In genomic region chr10:119001895-119002294, GRCm38 (mm10) we compare ENCODE assay signal across 21 mouse cellular contexts.
A peak's percentile ranks its signal among the peaks of the same experiment; 100 is the strongest.
DNase-seq lines count a peak whose midpoint lies in the region; TF ChIP-seq lines count a peak whose summit lies in the region.
"Had no signal": no experiment of that assay in that cellular context is flagged by ENCODE, and none has a peak within 500 bp of the region (broad histone marks: within the 10 kb centered on the region; RNA-seq: fewer than 3 reads in every experiment).

No protein-coding gene starts in this region.

- intact Hi-C loops in left cerebral cortex, postnatal 4 days (cut with DNase I) = no loop called here

- no peaks in the 10 kb centered on the region for H3K36me3 ChIP-seq in thymus, adult 2 months (ENCODE audit: control insufficient read depth, insufficient read depth, low read length)
- H3K36me3 ChIP-seq: embryonic facial prominence, embryonic 10.5 days; forebrain, embryonic 15.5 days; G1E; heart, embryonic 10.5 days; hindbrain, embryonic 12.5 days had no signal

- H3K27ac ChIP-seq in thymus, adult 2 months (ENCODE audit: control insufficient read depth, insufficient read depth, low read length) = peak overlapping the region; percentile 79
- H3K27ac ChIP-seq: embryonic facial prominence, embryonic 10.5 days; forebrain, embryonic 15.5 days; heart, embryonic 10.5 days; hindbrain, embryonic 12.5 days had no signal

- H3K4me3 ChIP-seq in thymus, adult 2 months (ENCODE audit: control insufficient read depth, insufficient read depth, low read length) = no peak overlapping the region
- H3K4me3 ChIP-seq: embryonic facial prominence, embryonic 10.5 days; erythroblast, embryonic 14.5 days; forebrain, embryonic 15.5 days; heart, embryonic 10.5 days; hindbrain, embryonic 12.5 days had no signal

- DNase-seq in CD4-positive helper T cell, adult 2 months (ENCODE audit: low read depth, low spot score) = peak; percentile 26
- peak; percentile 55 for DNase-seq in induced T-regulatory cell, adult 2 months (ENCODE audit: low read depth)
- peak; percentile 47 for DNase-seq in thymus, adult 2 months
- peak; percentile 49 for DNase-seq in thymus, postnatal 25 days
- no peak for DNase-seq in natural killer cell, adult 2 months (ENCODE audit: low spot score in 2 of 2)
- no peak for DNase-seq in left cerebral cortex, postnatal 4 days
- no peak for DNase-seq in embryo, embryonic 11 days
- DNase-seq in kidney, adult 8-10 months = no peak
- DNase-seq: adrenal gland, postnatal 10 days; cerebellum, adult 18-20 months; cerebellum, adult 9-11 months; cerebellum, postnatal 36 days; heart, adult 18-20 months; heart, postnatal 10 days; heart, postnatal 4 days had no signal

- WGBS in thymus, adult 2 months = 28% methylated on average over 7 of the region's 7 CpGs

- TF ChIP-seq CTCF in thymus, adult 2 months (IDR thresholded peaks at IDR 0.05; ENCODE audit: borderline replicate concordance, control insufficient read depth, extremely low read depth, insufficient read depth, low read length, poor library complexity) = no peak

- no peak for TF ChIP-seq POLR2A in thymus, adult 2 months (IDR thresholded peaks at IDR 0.05; ENCODE audit: control insufficient read depth, extremely low read depth, insufficient read depth, low read length, poor library complexity)

- H3K4me1 ChIP-seq in thymus, adult 2 months (replicated peaks; ENCODE audit: control insufficient read depth, insufficient read depth, low read length) = peaks cover 49% of the 10 kb centered on the region
- H3K4me1 ChIP-seq: embryonic facial prominence, embryonic 10.5 days; hindbrain, embryonic 12.5 days had no signal

- no peaks in the 10 kb centered on the region for H3K27me3 ChIP-seq in thymus, adult 2 months (ENCODE audit: control insufficient read depth, insufficient read depth, low read length)
- H3K27me3 ChIP-seq: forebrain, embryonic 15.5 days; hindbrain, embryonic 12.5 days had no signal

Comparison
In these comparisons a context has a peak if more than half of its experiments do, and no peak if none do; other contexts are left out.
1. DNase-seq: peak in CD4-positive helper T cell, adult 2 months (single experiment), induced T-regulatory cell, adult 2 months (single experiment), thymus, adult 2 months (single experiment) and thymus, postnatal 25 days (single experiment); none in natural killer cell, adult 2 months (0 of 2), left cerebral cortex, postnatal 4 days (single experiment), embryo, embryonic 11 days (single experiment) and kidney, adult 8-10 months (0 of 2).